Mouse (Mus musculus) splenic B cell, adult 2 months (primary cell): Measurements from ENCODE around the gene Tmc3.

ENCODE experiments used
- DNase-seq: peaks from one replicate; pipeline ENCODE4 v3.0.0-alpha.2; 2011; ENCODE audit warnings: low read depth, low spot score
- H3K27me3 ChIP-seq: 2 replicates; pipeline ENCODE4 v1.6.1; 2012; ENCODE audit warnings: mild to moderate bottlenecking, low read length, moderate library complexity, mixed read lengths; ENCODE audit not compliant: control insufficient read depth, poor library complexity, insufficient read depth, severe bottlenecking
- H3K36me3 ChIP-seq: 2 replicates; pipeline ENCODE4 v1.6.1; 2012; ENCODE audit warnings: mild to moderate bottlenecking, low read length, moderate library complexity, mixed read lengths; ENCODE audit not compliant: control insufficient read depth, poor library complexity, insufficient read depth, severe bottlenecking

Gene Tmc3

DNA sequence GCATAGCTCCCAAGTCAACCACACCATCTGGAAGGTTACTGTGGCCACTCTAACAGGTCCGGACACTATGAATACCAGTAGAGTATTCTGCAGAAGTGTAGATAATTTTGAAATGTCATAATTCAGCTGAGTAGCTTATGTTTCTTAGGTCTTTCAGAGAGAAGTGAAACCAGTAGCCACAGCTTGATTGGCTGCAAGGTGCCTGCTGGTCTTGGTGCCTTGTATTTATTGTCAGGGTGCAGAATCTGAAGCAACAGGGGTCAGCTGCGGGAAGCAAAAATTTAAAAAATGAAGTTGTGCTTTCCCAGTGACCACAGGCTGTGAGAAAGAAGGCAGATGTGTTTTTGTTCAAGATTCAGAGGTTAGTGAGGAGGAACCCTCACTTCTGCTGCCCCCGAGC is 31.5 kb downstream of the Tmc3 start:
- peak; percentile 51 for DNase-seq
- Histone ChIP-seq H3K27me3 (no peaks in the 10 kb centered on the region), H3K36me3 (no peaks in the 10 kb centered on the region)

DNA sequence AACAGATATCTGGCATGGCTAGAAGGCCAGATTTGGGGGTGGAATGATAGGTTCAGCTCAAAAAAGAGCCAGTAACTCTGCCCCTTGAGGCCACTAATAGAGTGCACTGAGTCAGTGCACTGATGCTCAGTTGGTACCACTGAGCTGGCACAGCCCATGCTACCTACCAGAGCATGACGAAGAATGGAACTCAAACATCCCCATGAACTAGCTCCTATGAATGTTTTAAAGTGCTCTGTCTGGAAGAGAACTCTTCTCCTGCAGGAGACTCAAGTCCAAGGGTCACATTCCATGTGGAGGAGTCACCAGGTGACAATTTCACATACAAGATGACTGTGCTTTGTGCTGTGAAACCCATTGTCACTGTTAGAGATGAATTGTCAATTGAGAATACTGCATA is 34.0 kb downstream of the Tmc3 start:
- Histone ChIP-seq H3K36me3 (no peaks in the 10 kb centered on the region), H3K27me3 (no peaks in the 10 kb centered on the region)
- DNase-seq = no peak

DNA sequence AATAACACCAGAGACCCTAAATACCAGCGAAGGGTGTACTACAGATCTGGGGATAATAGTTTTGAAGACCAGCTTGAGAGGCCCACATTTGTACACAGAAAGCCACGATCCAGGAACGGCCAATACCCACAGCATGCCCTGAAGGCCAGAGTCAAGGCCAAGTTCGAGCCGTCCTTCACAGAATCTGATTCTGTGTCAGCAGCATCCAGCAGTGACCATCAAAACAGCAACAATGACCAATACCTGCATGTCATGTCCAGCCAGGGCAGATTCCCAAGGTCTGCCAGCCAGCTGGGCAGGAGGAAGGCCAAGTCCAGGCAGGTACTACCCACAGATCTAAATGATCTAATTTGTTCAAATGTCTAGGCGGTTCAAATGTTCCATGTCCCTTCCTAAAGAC is 37.9 kb downstream of the Tmc3 start:
- Histone ChIP-seq H3K36me3 (no peaks in the 10 kb centered on the region), H3K27me3 (no peaks in the 10 kb centered on the region)
- no peak for DNase-seq

DNA sequence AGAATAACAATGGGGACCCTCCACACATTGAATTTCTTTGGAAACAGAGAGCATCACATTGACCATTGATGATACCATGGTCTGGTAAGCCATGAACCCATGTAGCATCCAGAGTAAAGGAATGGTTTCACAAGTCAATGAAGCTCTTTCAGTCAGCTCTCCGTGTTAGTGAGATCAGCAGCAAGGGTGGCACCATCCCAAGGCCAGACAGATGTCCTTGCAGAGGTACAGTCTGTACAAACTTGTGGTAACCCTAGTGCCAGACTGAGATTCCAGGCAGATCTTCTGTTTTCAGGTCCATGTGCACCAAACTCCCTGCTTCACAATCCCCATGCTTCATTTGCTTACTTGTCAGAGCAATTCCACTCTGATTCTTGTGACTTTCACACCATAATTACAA is 39.3 kb downstream of the Tmc3 start:
- DNase-seq = no peak
- H3K36me3 ChIP-seq = no peaks in the 10 kb centered on the region
- H3K27me3 ChIP-seq = no peaks in the 10 kb centered on the region

DNA sequence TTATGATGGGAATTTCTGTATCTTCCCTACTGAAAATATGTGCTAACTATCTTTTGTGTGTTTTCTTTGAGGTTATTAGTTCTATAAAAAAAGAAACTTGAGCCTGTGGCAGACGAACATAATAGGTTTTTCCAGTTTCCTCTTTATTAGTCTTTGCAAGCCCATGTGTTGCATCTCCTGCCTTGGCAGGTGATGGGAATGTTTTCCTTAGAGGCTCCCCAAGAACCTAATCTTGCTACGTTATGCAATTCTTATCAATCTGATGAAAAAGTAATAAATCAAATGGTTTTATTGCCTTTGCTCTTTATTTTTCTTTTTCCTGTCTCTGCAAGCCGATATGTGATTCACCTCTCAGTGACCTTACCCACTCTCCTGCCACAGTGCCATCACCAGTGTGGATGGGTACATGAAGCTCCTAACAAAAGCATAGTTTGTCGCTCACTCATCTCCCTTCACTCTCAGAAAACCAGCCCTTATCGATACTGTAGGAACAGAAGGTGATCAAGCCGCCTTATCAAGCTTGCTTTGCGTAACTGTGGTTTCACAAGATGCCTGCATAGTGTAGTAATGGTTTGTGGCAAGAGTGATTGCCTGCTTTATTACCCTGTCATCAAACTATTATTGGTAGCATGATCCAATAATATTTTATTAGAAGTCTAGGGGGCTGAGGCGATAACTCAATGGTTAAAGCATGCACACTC is 42.0 kb downstream of the Tmc3 start:
- H3K36me3 ChIP-seq = no peaks in the 10 kb centered on the region
- DNase-seq = no peak
- H3K27me3 ChIP-seq = no peaks in the 10 kb centered on the region

DNA sequence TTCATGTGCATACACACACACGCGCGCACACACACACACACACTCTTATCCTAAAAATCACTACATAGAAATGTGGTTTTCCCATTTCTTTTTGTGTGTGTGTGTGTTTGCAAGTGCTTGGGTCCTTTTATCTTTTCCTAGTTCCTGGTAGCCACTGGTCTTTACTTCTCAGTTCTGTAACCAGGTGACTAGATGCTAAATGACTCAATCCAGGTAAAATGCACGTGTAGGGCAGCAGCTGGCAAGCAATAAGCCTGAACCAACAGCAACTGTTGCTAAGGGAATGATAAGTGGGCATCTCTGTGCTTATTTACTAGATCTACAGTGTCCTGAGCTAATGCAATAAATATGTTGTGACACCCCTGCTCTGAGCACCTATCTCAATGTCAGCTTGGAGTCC is 42.6 kb downstream of the Tmc3 start:
- Histone ChIP-seq H3K36me3 (no peaks in the 10 kb centered on the region), H3K27me3 (no peaks in the 10 kb centered on the region)
- DNase-seq = no peak

DNA sequence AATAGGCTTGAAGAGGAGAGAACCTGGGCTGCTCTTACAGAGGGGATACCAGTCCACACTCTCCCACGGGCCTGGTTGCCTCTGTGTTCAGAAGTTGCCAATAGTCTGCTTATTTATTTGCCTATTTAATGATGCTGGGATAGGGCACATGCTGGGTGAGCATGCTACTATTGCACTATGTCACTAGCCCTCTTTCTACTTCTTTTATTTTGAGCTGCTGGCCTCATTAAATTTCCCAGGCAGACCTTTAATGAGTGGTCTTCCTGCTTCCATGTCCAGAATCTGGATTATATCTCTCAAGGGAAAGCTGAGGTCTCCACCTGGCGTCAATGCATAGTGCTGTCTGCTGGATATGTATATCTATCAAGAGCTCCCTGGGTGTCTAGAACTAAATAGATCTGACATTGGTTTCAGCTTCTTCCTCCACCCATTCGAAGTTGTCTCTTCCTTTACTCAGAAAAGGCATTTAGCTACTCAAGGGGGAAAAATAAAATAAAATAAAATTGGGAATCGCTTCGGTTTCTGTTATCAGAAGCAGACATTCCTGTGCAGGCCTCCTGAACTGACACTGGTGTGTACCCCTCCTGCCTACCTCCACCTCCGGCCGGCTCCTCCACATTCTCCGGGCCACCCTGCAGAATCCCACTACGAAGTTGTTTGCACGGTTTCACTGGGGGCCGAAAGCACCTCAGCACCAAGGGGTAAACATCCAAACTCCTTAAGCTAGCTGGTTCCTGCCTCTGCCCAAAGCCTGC is 46.5 kb downstream of the Tmc3 start:
- H3K36me3 ChIP-seq = 0 out of 2 replicates have a peak, but pooled peaks cover 4% of the 10 kb centered on the region
- no peak for DNase-seq
- H3K27me3 ChIP-seq = no peaks in the 10 kb centered on the region

DNA sequence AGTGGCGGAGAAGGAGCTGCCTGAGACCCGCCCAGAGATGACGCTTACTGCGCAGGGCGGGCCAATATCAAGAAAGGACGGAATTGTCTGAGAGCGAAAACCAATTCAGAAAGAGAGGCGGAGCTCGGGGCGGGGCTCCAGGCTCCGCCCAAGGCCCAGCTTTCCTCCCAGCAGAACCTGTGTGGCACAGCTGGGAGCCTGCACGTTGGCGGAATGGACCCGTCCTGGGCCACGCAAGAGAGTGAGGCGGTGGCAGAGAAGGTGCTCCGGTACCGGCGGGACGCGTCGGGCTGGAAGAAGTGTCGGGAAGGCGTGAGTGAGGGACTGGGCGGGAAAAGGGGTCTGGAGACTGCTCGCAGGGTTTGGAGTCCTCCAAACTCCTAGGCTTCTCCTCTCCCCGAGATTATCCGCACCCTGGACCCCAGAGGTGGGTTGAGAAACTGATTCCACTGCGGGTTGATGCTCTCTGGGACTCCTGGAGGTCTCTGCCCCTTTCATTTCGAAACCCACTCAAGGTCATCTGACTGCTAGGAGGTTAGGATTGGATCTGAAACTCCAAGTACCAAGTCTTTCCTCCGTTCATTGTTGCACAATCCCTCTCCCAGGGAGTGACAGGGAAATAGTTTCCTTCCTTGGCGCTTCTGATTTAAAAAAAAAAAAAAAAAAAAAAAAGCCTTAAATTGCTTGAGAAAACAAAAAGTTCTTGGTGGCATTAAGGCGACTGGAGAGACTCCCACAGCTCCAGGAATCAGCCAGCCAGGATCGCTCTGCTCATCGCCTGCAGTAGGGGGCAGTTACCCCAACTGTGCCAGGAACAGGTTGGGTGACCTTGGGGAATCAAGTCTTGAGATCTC is 47.3 kb downstream of the Tmc3 start, which contains the start of gene Stard5:
TSS of gene Stard5 (plus strand) at position 132 of the 854 bp plus-strand sequence.
- Histone ChIP-seq H3K36me3 (0 out of 2 replicates have a peak, but pooled peaks cover 5% of the 10 kb centered on the region), H3K27me3 (no peaks in the 10 kb centered on the region)
- DNase-seq = peak; percentile 91

DNA sequence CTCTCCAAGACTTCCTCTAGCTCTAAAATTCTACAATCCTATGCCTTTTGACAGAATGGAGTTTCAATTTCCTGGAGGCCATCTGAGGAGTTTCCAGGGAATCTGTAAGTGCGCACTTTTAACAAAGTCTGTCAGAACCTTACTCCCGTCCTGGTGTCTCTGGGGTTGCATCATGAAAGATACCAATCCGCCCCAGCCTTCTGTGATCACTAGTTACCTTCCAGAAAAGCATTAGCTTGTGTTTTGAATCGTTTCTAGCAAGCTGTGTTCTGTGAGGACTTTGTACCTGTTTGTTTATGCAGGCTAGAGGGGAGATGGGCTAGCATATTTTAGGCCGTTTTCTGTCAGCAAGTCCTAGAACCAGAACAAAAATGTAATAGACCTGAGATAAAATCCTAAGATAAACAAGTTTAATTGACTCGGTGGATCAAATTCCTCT is 48.0 kb downstream of the Tmc3 start:
- DNase-seq = no peak
- no peaks in the 10 kb centered on the region for H3K27me3 ChIP-seq

DNA sequence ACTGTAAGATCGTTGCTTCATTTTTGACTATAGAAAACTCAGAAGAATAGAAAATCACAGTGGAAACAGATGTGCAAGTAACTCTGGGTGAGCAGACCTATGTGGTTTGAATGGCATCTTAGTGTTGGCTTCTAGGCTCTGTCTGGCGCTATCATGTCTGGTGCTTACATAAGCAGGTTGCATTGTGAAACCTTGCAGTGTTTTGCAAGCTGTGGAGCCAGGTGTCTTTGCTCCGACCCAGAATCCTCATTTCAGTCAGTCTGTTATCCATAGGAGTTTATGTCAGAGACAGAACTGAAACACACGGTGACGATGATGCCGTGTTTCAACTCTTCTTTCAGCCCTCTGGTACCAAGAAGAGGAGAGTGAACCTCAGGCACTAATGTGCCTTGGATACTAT is 49.1 kb downstream of the Tmc3 start:
- Histone ChIP-seq H3K36me3 (0 out of 2 replicates have a peak, but pooled peaks cover 5% of the 10 kb centered on the region), H3K27me3 (no peaks in the 10 kb centered on the region)
- no peak for DNase-seq

More for the DNA sequence above, 48.0 kb downstream of the Tmc3 start:
- 0 out of 2 replicates have a peak, but pooled peaks cover 5% of the 10 kb centered on the region for H3K36me3 ChIP-seq

DNA sequence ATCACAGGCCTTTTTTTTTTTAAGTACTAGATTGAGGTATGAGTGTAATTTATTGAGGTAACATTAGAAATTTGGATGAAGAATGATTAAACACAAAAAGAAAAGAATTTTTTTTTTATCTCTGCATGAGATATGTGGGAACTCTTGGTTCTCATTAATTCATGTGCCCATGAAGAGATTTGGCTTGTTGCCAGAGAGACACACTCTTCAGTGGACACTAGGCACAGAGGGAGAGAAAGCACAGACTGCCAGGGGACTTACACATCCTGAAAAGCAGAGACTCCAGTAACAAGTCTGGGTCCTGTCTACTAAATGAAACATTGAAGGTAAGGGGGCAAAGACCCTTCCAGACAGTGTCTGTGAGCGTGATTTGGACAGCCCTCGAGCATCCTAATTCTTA is 51.0 kb downstream of the Tmc3 start:
- peaks cover 7% of the 10 kb centered on the region for H3K36me3 ChIP-seq
- no peaks in the 10 kb centered on the region for H3K27me3 ChIP-seq
- DNase-seq = no peak

DNA sequence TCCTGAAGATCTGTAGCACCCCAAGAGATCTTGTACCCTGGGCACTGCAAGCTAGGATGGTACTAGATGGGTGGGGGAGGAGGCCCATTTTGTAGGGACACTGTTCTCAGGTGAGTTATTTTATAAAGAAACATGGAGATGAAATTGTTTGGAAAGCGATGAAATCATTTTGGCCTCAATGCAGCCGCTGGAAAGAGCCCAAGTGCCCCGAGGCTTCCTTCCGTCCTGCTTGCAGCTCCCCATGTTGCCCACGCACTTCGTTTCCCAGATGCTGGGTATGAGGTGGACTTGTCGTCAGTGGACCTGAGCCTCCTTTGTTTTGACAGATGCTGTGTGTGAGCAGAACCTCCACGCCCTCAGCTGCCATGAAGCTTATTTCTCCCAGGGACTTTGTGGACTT is 51.7 kb downstream of the Tmc3 start:
- H3K27me3 ChIP-seq = no peaks in the 10 kb centered on the region
- H3K36me3 ChIP-seq = peaks cover 7% of the 10 kb centered on the region
- no peak for DNase-seq

DNA sequence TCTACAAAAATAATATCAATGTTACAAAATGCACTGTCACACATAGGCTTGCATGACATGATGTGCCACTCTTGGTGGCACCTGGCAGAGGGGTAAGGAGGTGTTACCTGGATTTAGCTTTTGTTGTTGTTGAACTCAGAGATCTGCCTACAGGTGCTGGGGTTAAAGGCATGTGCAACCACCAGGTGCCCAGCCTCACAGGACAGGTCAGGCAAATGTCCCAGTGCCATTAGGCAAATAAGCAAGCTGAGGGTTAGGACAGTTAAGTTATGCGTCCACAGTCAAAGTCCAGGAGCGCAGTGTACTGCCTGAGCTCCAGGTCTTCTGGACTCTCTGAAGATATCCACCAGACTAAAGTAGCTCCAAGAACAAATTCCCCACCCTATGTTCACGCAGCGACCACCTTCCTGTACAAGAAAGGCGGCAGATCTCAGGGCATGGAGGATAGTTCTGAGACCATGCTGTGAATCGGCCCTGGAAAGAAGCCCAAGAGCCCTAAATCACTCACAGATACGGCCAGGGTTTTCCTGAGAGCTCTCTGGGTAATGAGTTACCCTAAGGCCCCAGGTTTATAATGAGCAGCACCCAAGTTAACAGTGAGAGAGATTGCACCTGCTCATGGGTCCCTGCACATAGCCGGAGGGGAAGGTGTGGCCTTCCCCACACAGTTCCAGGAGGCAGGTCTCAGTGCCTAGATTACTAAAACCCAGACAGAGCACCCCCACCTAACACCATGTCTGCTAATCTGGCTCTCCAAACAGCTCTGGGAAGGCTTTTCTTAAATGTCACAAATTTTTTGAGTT is 53.3 kb downstream of the Tmc3 start:
- no peaks in the 10 kb centered on the region for H3K27me3 ChIP-seq
- H3K36me3 ChIP-seq = peaks cover 11% of the 10 kb centered on the region
- DNase-seq = no peak

DNA sequence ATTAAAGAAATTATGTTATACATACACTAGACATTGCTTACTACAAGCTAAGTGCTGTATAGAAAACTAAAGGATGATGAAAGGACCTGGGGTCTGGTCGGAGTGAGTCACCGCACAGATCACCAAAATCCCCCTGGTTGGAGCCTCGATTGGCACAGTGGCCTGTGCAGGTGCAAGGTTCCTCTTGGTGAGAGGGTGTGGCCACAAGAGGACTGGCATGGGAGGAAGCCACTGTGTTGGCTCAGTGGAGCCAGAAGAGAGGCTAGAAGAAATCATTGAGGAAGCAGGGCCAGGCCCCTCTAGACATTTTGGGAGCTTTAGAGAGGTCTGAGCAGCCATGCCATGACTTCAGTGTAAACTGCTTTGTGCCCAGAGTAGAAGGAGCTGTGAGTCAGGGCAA is 54.4 kb downstream of the Tmc3 start:
- DNase-seq = peak; percentile 79
- Histone ChIP-seq H3K27me3 (no peaks in the 10 kb centered on the region), H3K36me3 (peaks cover 15% of the 10 kb centered on the region)
